Mouse (Mus musculus) left cerebral cortex, adult 18-20 months (tissue): ENCODE measurements around the gene Slc7a4. TPM values are rescaled to one million over a fixed set of nuclear protein-coding genes. Genes with fewer than 3 reads are reported as not detected.

Experiments
- DNase-seq, 2 experiments: peaks; one replicate each; pipeline ENCODE4 v3.0.0; 2021 to 2022; ENCODE audit warnings: low spot score in 2 of 2, mixed read lengths in 1 of 2
- total RNA-seq, 2 experiments: library from RNA; stranded (reverse); gene quantifications; 2 replicates each; pipeline ENCODE4 v1.2.3; 2021

Gene Slc7a4
- total RNA-seq, 2 experiments from 2014 or later = 75.5 to 82.0 TPM

- no peak for DNase-seq
These were observed 56.8 kb downstream of the Slc7a4 start for GRCm38 (mm10) chr16:17526223-17526622.

- no peak for DNase-seq
These were observed 57.5 kb downstream of the Slc7a4 start for GRCm38 (mm10) chr16:17525524-17525923.

DNA sequence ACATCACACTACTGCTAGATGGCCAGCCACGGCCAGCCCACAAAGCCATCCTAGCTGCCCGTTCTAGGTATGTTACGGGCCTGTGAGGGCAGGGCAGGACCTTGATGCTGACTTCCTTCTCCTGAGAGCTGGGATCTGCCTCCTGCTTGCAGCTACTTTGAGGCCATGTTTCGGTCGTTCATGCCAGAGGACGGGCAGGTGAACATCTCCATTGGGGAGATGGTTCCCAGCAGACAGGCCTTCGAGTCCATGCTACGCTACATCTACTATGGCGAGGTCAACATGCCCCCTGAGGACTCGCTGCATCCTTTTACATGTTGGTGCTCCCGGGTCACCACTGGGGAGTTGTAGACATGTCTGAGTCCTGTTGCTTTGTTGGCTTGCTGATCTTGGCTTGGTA, 58.9 kb downstream of the Slc7a4 start:
- no peak for DNase-seq

Other genes with a start within 250 kb of the Slc7a4 start
- 10 to 100 TPM; 22.0 to 23.5 TPM for gene Snap29, start 177.2 kb downstream of the Slc7a4 start, total RNA-seq
- gene Pi4ka, start 176.9 kb downstream of the Slc7a4 start, total RNA-seq = 100 to 1,000 TPM; 350 to 352 TPM
- 10 to 100 TPM; 37.0 to 39.8 TPM for gene Crkl, start 131.2 kb downstream of the Slc7a4 start, total RNA-seq
- 100 to 1,000 TPM; 129 to 153 TPM for gene Aifm3, start 93.6 kb downstream of the Slc7a4 start, total RNA-seq
- gene Lztr1, start 74.5 kb downstream of the Slc7a4 start, total RNA-seq = 100 to 1,000 TPM; 161 to 171 TPM
- 10 to 100 TPM; 40.0 to 45.4 TPM for gene Thap7, start 52.1 kb downstream of the Slc7a4 start, total RNA-seq
- gene Lrrc74b, start 22.0 kb downstream of the Slc7a4 start, total RNA-seq = 1 to 10 TPM in 1 of 2 experiments, under 1 TPM in 1; 0.33 to 1.1 TPM
- gene P2rx6, start 21.3 kb downstream of the Slc7a4 start, total RNA-seq = 1 to 10 TPM; 1.2 to 1.3 TPM
- gene Smpd4, start 36.1 kb upstream of the Slc7a4 start, total RNA-seq = 10 to 100 TPM; 68.2 to 72.7 TPM
- 10 to 100 TPM; 24.0 to 32.4 TPM for gene Ccdc74a, start 63.3 kb upstream of the Slc7a4 start, total RNA-seq
- 10 to 100 TPM; 68.3 to 71.6 TPM for gene Med15, start 149.7 kb upstream of the Slc7a4 start, total RNA-seq
- 100 to 1,000 TPM in 1 of 2 experiments, 10 to 100 TPM in 1; 96.9 to 103 TPM for gene Klhl22, start 176.4 kb upstream of the Slc7a4 start, total RNA-seq
- 1 to 10 TPM; 3.5 to 3.6 TPM for gene Scarf2, start 214.1 kb upstream of the Slc7a4 start, total RNA-seq
- gene B830017H08Rik, start 249.9 kb upstream of the Slc7a4 start, total RNA-seq = 1 to 10 TPM; 2.9 to 3.6 TPM